Mouse (Mus musculus): ENCODE data around the gene Vmn1r207-ps. TPM values are rescaled to one million over a fixed set of nuclear protein-coding genes. Genes with fewer than 3 reads are reported as not detected.

Vmn1r207-ps gene
- total RNA-seq (2023), result not detected

DNA sequence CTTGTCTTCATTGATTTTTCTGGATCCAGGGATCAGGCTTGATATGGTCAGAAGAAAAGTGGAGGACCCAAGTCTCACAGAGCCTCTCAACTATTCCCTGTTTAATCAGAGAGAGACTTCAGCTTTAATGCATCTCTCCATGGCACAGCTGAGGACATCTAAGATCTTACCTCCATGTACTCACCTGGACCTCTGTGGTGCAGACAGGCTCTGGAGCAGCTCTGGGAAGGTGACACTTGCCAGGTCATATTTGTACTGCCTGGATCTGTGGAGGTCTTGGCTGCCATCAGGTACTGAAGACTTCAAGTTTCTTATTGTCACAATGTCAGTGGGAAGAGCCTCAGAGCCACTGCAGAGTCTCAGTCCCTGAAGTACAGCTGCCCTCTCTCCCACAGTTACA is at the start of gene Vmn1r207-ps:
Gene Vmn1r207-ps (minus strand): TSS at position 101 of the 400 bp plus-strand sequence.

GRCm38 (mm10) chr13:22777300-22777699 is 47.9 kb upstream of the Vmn1r207-ps start, which contains the start of gene Vmn1r208:
Vmn1r208 (minus strand) TSS chr13:22777400.

Other genes starting within 250 kb of the Vmn1r207-ps start
- gene Vmn1r202, start 224.2 kb downstream of the Vmn1r207-ps start, total RNA-seq (2023), result under 1 TPM in 1 of 2 experiments, not detected in 1; 0.12 TPM
- gene Vmn1r203, start 211.5 kb downstream of the Vmn1r207-ps start, total RNA-seq (2023), result under 1 TPM in 1 of 2 experiments, not detected in 1; 0.06 TPM
- not detected for gene Vmn1r204, start 176.4 kb downstream of the Vmn1r207-ps start, total RNA-seq (2023)
- not detected for gene Vmn1r205, start 136.6 kb downstream of the Vmn1r207-ps start, total RNA-seq (2023)
- gene Vmn1r206, start 105.4 kb downstream of the Vmn1r207-ps start, total RNA-seq (2023), result not detected
- gene Vmn1r208, start 47.8 kb upstream of the Vmn1r207-ps start, total RNA-seq (2023), result not detected
- gene Vmn1r209, start 80.1 kb upstream of the Vmn1r207-ps start, total RNA-seq (2023), result under 1 TPM in 1 of 2 experiments, not detected in 1; 0.15 TPM
- gene Vmn1r210, start 101.7 kb upstream of the Vmn1r207-ps start, total RNA-seq (2023), result not detected
- gene Vmn1r211, start 127.9 kb upstream of the Vmn1r207-ps start, total RNA-seq (2023), result not detected
- not detected for gene Vmn1r212, start 154.6 kb upstream of the Vmn1r207-ps start, total RNA-seq (2023)

Data from T-cell, adult 66 days (primary cell).